Mouse (Mus musculus) MEL (cell line): Measurements from ENCODE around the gene Trim47.

ENCODE experiments used
- BHLHE40 ChIP-seq: IDR thresholded peaks from 2 replicates; pipeline ENCODE4 v1.6.1; 2012; ENCODE audit warnings: low read depth, mild to moderate bottlenecking, inconsistent platforms, low read length, improper control_type of control experiment, borderline replicate concordance
- CTCF ChIP-seq, 3 experiments: IDR thresholded peaks in 2 of 3; conservative IDR thresholded peaks in 1 of 3; 2 replicates each; pipeline ENCODE4 v1.5.1; 2011 to 2012; ENCODE audit warnings: low read length in 3 of 3, low read depth in 2 of 3, mild to moderate bottlenecking in 2 of 3, improper control_type of control experiment in 1 of 3, inconsistent platforms in 1 of 3, mixed read lengths in 1 of 3, moderate library complexity in 1 of 3; ENCODE audit not compliant: control insufficient read depth in 1 of 3, insufficient read depth in 1 of 3, poor library complexity in 1 of 3, severe bottlenecking in 1 of 3
- EP300 ChIP-seq, 2 experiments: IDR thresholded peaks; 2 replicates each; pipeline ENCODE4 v1.6.1; 2011; ENCODE audit warnings: improper control_type of control experiment in 2 of 2, low read length in 2 of 2, low read depth in 1 of 2, mild to moderate bottlenecking in 1 of 2
- MAX ChIP-seq: IDR thresholded peaks from 2 replicates; pipeline ENCODE4 v1.6.1; 2011; ENCODE audit warnings: low read length, improper control_type of control experiment
- POLR2AphosphoS5 ChIP-seq: IDR thresholded peaks from 2 replicates; pipeline ENCODE4 v1.6.1; 2012; ENCODE audit warnings: low read depth, borderline replicate concordance, mild to moderate bottlenecking, inconsistent platforms, low read length, moderate library complexity, mixed read lengths
- RCOR1 ChIP-seq: IDR thresholded peaks from 2 replicates; pipeline ENCODE4 v1.6.1; 2012; ENCODE audit warnings: low read depth, mild to moderate bottlenecking, inconsistent platforms, low read length, improper control_type of control experiment
- SIN3A ChIP-seq: IDR thresholded peaks from 2 replicates; pipeline ENCODE4 v1.6.1; 2012; ENCODE audit warnings: low read length, improper control_type of control experiment, inconsistent platforms
- ZNF384 ChIP-seq: IDR thresholded peaks from 2 replicates; pipeline ENCODE4 v1.6.1; 2012; ENCODE audit warnings: low read depth, mild to moderate bottlenecking, inconsistent platforms, low read length, improper control_type of control experiment

- TF ChIP-seq RCOR1 (no peak), MAX (no peak), BHLHE40 (no peak), SIN3A (no peak), CTCF (IDR thresholded peaks at IDR 0.05 in 2 of 3, conservative IDR thresholded peaks at IDR 0.05 in 1 of 3; ENCODE audit: control insufficient read depth in 1 of 3, insufficient read depth in 1 of 3, low read depth in 2 of 3, low read length in 3 of 3, poor library complexity in 1 of 3, severe bottlenecking in 1 of 3) (no peak), POLR2AphosphoS5 (no peak), EP300 (IDR thresholded peaks at IDR 0.05; ENCODE audit: low read depth in 1 of 2, low read length in 2 of 2) (no peak), ZNF384 (no peak)
Observed at GRCm38 (mm10) chr11:116138096-116138467, 11.1 kb upstream of the Trim47 start.
